Mouse (Mus musculus): ENCODE data around the gene Fam43a.

Fam43a gene

DNA sequence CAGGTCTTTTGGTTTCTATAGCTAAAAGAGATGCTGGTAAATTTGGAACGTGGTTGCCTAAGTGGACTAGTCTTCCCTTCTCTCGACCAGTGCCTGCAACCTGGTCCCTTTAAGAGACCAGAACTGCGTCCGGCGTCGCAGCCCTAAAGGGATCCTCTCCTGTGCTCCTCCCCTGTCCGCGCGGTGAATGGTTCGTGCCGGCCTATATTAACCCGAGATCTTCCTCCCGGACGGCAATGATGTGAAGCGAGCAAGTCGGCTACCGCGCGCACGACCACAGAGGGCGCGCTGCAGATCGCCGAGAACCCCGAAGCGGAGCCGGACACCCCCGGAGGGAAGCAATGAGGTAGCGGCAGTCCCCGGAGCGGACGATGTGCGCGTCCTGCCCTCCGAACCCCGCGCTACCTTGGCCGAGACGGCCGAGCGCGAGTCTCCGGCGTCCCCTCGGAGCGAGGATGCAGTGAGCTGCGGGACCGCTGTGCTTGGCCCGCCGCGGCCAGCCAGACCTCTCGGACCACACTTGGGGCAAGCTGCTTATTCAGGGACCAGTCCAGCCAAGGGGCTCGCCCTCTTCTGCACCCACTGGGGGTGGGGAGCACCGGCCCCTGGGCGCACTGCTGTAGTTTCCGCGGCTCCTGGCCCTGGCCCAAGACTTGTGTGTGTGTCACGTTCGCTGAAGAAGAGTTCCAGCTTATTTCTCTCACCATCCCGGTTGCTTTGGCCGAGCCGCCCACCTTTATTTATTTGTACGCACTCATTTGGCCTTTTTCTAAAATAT lies at the start of gene Fam43a:
Fam43a (plus strand) TSS at position 233 of the 778 bp plus-strand sequence.
- peak; percentile 93 for DNase-seq

DNA sequence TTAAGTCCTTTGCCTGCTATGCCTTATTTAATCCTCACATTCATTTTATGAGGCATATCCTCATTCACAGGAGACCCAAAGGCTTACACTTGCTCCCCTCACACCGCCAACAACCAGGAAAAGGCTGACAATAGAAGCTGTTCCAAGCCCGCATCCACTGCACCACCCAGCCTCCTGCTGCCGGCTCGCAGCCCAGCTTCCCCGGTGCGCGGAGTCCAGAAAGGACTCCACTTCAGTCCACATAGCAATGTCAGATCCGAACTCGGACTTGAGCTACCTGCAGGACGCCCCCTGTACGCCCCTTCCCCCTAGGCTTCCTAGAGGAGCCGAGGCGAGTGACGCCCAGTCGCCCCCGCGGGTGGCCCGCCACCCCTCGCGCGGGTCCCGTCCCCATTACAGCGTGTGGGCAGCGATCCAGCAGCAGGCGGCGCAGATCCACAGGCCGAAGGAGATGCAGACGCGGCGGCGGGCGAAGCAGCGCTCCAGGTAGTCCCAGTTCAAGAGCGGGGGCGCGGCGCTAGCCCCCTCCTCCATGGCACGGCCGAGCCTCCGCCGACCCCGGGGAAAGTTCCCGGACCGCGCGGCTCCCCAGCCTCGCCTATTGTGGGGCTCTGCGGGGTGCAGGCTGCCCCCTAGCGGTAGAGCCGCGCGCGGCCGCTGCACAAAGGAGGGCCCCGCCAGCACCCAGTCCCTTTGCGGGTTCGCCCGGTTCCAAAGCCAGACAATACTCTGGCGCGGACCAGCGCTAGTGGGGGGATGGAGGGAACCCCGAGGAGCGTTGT lies 49.4 kb upstream of the Fam43a start:
- DNase-seq: peak; percentile 58

DNA sequence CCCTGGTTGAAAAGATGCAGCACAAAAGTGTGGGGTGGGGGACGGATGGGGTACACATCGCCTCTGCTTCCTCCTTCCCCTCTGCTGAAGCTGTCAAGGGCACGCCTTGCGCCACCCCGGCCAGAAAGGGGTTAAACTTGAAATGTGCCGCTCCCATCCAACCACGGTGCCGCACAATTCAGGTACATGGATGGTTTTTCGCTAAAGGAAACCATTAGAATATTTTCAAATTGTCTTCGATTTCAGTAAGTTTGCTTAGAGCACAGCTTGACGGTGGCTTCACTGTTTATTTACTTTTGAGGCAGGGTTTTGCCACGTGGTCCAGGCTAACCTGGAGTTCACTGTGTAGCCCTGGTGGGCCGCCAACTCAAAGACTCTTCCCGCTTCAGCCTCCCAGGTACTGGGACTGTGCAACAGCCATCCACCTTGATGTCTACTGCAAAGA lies 48.8 kb upstream of the Fam43a start, which contains the start of gene Tmem44:
Tmem44 (minus strand) TSS at position 95 of the 445 bp plus-strand sequence.
- DNase-seq: no peak

DNA sequence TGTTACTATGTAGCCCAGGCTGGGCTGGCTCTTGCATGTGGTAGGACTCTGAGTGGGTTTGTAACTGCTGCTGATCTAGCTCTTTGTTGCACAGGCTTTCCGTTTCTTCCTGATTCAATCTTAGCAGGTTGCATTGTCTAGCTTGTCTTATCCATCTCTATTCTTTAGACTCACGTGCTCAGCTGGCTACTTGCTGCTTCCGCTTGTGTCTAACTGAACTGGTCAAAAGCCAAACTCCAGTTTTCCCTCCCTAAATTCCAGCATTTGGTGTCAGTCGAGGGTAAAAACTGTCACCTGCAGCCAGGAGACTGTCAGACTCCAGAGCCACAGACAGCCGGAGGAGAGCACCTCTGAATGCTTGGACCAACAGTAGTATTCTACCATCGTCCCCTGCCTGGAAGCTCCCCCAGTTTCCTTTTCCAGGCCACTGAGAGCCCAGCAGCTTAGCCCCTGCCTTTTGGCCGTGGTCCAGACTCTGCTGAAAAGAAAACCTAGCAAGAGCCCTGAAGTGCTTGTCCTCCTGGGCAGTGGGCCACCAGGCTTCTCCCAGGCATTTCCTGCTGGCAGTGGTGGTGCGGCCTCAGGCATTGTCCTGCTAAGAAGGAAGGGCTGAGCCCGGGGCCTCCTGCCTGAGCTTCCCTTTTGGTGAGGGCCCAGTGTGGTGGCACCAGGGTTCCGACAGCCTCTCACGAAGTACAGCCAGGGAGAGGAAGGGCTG lies 46.7 kb upstream of the Fam43a start:
- DNase-seq: peak; percentile 56

DNA sequence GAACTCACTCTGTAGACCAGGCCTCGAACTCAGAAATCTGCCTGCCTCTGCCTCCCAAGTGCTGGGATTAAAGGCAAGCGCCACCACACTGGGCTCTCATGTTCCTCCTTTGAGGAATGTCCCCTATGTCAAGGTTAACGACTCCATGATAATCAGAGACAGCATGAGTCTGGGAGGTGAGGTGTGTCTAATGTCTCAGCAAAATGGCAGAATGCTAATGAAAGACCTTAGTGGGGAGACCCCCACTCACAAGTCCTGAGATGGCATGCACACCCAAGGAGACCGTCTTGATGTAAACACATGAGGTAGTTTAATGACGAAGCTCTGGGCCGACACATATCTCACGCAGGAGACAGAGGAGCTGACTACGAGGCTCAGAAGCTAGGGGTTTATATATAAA lies 45.4 kb upstream of the Fam43a start:
- DNase-seq: no peak

DNA sequence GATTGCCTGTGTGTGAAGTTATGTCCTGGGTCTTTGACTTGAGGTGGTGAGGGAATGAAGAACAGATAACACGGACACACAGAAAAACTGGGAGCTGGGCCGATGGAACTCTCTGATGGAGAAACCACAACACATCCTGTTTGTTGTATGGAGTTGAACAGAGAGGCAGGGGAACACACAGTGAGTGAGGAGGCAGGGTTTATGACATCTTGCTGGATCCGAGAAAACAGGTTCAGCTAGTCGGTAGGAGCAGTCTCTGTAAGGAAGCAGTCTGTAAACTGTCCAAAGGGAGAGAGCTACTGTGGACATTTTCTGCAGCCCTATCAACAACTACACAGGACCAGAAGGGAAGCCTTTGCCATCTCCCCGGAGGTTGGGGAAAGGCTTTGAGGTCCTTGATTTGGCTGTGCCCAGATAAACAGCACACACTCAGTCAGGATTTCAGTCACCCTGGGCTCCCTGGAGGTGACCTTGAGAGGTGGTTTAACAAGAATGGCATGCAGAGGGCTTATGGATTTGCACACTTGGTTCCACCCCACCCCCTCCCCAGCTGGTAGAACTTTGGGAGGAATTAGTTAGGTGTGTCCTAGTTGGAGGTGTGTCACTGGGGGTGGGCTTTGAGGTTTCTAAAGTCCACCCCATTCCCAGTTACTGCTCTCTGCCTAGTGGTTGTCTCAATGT lies 40.1 kb upstream of the Fam43a start:
- no peak for DNase-seq

DNA sequence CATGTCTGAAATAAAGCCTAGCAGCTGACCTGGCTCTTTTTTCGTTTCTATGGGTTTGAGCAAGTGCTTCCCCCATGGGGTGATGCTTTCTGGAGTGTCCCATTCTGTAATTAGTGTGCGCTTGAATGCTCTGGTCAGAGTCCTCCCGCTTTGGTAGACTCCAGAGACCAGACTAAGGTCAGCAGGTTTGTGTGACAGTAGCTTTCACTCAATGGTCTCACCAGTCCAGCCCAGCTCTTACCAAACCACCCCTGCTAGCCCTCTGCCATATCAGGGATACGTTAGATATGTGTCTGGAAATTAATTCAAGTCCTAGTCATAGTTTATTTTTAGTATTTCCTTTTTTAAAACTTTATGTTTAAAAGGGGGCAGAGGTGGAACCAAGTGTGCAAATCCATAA lies 38.9 kb upstream of the Fam43a start:
- DNase-seq: no peak

DNA sequence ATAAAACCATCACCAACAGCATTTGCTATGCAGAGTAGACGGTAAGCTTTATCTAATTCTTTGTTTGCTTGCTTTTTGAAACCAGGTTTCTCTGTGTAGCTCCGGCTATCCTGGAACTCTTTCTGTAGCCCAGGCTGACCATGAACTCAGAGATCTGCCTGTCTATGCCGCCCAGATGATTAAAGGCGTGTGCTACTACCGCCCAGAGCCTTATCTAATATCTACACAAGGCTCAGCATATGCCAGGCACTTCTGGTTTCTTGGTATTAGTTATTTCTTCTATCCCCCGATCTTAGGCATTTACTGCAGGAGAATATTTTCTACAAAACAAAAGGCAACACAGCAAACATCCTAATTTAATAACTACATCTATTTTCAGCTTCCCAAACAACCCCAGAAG lies 33.9 kb upstream of the Fam43a start:
- no peak for DNase-seq

DNA sequence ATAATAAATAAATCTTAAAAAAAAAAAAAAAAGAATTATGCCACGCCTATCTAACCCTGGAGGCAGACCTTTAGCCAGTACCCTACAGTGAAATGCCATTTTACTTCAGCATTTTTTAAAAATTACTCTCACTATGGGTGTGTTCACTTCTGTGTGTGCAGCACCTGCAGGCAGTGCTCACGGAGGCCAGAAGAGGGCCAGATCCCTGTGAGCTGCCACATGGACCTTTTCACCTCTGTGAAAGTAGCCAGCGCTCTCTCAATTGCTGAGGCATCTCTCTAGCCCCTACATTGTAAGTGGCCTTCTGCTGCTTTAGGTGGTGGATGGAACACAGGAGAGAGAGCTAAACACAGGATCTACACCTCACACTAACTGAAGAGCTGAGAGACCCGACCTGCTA lies 29.4 kb upstream of the Fam43a start:
- DNase-seq: no peak

DNA sequence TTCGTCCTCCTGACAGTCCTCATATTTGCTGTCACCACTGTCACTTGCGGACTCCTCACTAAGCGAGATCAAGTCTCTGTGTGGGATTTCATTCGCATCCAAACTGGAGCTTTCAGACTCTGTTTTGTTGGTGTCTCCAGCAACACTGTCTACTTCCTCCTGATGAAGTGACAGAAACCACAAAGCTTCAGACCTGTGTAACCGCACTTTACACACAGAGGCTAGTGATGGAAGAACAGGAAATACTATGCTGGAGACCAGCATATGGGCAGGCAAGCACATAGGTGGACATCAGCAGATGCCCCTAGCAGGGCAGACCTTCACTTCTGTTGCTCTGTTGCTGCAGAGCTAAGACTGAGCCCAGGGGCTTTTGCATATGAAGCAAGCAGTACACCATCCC lies 28.1 kb upstream of the Fam43a start:
- DNase-seq: no peak

DNA sequence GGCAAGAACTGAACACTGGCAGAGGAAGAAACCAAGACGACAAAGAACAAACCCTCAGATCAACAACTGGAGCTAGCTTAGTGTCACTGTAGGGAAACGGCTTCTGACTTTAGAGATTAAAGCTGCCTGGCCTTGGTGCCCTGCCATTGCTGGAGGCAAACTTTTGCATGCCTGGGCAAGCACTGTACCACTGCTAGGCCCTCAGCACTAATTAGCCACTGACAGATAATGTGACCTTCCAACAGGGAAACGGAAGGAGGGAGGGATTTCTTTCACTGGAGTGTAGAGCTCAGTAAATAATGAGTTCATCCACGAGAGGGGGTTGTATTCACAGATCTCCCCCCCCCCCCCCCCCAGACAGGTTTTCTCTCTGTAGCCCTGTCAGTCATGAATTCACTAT lies 27.3 kb upstream of the Fam43a start:
- DNase-seq: no peak

DNA sequence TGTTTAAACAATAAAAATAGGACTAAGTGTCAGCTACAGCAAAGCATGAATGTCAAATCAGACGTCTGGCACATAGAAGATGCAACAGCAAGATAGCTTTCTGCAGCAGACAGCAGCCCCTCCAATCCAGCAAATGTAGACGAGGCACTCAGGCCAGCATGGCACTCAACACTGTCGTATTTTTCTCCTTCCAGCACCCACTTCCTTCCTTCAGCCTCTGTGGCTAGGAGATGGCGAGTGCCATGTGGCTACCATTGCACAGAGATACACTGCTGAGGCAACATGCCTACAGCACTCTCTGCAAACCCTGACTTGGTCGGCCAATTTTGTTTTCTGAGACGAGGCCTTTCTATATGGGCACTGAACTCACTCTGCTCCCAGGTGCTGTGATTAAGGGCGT lies 23.7 kb upstream of the Fam43a start:
- DNase-seq: no peak

DNA sequence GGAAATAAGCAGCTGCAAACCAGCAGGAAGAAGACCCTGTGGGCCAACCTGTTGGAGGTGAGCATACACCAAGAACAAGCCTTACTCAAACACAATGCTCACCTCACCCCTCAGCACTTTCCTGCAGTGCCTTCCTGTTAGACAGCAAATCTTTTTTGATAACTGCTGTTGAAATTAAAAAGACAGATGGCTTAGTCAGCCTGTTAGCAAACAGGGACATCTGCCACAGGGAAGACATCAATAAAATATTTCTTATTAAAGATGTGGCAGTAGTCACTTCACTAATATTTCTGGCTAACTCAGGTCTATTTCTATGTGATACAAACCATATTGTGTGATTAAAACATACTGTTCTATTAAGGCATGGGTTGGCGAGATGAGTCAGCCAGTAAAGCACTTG lies 23.1 kb upstream of the Fam43a start:
- DNase-seq: no peak

DNA sequence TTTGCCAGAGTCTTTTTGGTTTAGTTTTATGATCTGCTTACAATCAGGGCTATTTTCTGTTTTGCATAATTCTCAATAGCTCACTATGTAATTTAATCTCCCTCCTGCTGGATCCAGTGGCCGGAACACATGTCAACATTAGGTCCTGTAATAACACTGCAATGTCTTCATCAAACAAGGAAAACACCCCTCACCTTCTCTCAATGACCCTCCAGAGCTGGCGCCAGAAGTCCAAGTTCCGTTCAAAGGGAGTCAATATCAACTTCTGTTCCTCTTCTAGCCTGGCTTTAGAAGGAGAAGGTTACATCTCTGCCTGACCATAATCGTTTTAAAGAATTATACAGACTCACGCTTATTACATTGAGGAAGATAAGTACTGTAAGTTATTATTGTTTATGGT lies 18.8 kb upstream of the Fam43a start:
- no peak for DNase-seq

DNA sequence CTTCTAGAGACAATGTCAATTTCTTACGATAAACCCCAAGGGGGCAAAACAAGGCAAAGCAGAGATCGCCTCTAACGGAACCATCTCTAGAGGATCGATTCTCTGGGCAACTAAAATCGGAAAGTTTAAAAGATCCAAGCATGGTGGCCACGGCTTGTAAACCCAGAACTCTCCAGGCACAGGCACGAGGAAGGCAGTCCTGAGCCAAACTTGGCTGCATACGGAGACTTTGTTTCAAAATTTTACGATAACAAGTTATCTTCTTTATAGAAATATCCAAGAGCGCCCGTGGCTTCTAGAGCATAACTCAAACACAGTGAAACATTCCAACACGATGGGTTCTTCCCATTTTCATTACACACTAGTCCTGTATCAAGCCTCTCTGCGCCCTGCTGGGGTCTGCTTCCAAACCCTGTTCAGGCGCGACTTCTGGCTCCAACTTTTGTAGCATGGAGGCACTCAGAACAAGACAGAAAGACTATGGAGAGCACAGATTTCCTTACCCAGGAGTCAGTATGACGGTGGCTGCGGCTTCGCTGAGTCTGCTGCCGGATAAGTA lies 12.5 kb upstream of the Fam43a start:
- DNase-seq: no peak

DNA sequence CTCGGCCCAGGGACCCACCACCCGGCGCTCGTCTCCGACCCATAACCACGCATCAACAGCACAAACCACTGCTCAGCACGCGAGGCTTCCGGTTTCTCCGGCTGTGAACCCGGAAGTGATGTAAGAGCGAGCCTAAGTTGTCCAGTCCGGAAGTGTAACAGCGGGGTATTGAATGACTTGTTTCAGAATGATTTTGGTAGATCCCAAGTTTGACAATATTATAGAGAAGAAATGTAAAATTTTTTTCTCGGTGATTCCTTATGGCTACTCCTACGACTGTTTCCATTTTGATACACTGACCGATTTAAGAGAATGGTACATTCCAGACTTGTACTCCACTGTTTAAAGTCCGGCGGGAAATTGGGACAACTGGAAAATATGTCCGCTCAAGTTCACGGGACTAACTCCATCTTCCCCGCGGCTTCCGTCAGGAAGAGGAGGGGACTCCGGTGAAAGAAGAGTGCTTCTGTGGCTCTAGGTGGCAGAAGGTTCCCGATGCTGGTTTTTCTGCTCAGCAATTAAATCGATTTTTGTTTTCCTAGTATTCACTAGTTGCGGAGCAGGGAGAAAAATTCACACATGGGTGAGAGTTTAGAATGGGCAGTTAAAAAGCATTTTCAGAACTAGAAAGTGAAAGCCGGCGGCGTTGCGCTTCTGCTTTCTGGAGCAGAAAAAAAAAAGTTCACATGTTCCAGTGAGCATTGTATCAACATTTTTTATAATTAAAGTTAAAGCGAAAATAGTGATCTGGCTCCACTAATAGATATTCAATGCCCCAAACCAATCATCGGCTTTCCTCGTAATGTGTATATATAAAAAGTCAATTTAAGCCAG lies 11.8 kb upstream of the Fam43a start, which contains the start of gene Lsg1:
Lsg1 (minus strand) TSS at position 99 of the 834 bp plus-strand sequence.
- DNase-seq: peak; percentile 85

DNA sequence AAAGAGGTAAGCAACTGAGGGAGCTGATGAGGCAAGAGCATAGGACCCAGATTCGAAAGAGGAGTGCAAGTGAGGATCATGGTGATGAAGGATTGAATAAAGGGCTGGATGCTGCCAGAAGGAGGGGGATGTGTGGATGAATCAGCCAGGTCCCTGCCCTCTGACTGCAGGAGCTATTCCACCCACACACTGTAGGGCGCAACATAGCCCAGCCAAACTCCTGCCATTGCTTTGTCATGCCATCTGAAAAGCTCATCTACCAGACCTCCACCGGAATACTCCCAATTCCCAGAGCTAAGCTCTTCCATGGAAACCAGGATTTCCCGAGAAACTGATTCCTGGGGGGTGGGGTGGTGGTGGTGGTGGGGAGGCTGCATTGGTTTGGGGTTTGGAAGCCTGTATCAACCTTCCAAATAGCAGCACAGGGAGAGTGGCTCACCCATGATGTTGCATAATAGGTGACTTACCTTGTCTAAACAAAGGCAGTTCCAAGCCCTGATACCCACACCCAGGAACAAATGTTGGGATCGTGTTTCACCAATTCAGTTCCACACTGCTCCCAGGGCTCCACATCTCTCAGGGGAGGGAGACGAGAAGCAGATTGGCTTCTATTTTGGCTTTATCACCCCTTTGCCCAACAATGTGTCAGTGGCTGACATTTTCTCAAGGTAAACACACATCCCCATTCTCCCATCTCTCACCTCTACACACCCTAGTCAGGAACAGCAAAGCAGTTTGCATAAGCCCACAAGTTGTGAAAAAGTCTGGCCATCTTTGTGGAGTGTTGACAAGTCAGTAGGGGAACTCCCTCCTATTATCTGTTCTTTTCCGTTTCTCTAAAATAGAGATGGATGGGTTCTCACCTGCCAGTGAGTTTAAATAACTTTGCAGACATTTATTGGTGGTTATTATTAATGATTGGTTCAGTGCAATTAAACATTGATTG lies 9.0 kb upstream of the Fam43a start:
- DNase-seq: no peak

DNA sequence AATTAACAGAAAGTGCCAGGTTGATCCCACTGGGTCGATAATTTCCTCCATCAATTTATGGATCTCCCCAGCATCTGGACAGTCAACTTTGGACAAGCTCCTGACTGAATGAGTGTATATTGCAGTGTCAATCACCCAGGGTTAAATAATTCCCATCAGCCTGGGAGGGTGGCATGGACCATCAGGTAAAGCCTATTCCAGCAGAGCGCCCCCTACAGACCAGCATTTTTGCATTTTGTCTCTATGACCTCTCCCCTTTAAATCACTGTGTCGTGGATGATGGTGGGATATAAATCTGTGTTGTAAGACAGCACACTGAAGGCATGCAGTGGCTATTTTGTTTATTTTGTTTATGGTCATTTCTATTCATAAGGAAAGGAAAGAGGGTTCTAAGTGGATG lies 7.5 kb upstream of the Fam43a start:
- no peak for DNase-seq

DNA sequence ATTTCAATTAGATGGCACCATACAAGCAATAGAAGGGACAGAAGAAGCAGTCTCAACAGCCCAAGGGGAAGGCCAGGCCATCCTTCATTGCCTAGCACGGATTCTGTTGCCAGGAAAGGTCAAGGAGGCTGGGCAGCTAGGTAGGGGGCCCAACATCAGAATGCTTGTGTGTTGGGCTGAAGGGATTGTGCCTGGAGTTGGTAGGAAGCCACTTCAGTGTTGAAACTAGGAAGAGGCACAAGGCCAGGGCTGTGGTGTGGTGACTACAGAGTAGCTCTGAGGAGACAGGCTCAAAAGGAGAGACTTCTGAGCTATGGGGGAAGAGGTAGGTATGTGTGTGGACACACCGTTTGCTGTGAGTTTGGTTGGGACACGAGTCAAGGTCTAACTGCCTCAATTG lies 4.2 kb upstream of the Fam43a start:
- DNase-seq: no peak

DNA sequence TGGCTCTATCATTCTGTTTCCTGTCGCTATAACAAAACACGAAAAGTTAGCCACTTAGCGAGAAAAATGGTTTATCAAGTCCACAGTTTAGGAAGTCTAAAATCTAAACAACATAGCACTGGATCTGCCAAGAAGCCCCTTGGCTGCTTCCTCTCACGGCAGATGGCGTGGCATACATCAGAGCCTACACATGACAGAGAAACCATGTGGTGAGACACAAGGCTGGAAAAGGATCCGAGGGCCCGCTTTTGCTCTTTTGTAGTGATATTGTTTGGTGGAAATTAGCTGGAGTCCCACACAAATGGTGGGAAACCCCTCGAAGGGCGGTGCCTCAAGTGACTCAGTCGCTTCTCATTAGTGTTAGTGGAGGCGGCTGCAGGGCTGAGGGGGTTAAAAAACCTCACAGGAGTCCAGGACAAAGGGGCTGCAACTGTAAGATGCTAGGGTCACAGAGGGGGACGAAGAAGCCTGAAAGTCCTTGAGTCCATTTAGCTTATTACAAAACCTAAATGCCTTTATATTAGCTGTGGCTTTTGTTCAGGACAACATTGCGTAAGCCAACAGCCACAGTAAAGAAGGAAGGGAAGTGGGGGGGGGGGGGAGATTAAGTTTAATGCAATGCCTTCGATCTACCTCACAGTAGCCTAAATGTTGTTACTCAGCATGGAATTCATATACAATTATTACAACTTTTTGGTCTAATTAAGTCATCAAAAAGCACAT lies 3.5 kb upstream of the Fam43a start:
- no peak for DNase-seq
